Mouse (Mus musculus) inflammation-experienced regulatory T-cells (primary cell): Measurements from ENCODE around the gene Zfp646. TPM values are rescaled to one million over a fixed set of nuclear protein-coding genes. Genes with fewer than 3 reads are reported as not detected.

Experiments used
- polyA plus RNA-seq, 2 experiments: library from polyadenylated mRNA; unstranded; fragments of 100-300 nt; shearing (Covaris generic); gene quantifications; one replicate each; pipeline ENCODE4 v1.2.1; 2017

The Zfp646 gene
- polyA plus RNA-seq: 10 to 100 TPM; 43.6 to 44.7 TPM

DNA sequence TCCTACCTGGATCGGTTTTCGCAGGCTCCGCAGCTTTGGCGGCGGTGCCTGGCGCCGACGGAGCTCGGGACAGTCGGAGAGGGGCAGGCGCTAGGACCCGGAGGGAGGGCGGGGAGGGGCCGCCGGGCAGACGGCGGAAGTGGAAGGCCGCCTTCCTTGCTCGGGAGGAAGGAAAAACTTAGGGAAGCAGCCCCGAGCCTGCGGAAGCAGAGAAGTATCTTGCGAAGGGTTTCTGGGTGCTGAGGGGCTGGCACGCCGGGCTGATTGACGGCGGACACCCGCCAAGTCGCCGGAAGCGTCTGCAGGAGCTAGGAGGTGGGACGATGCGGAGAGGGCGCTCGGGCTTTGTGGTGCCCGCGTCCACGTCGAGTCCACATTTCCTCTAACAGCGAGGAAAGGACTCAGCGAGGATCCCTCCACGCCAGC is at the start of gene Zfp646:
Gene Zfp646 (plus strand): TSS at position 181 of the 426 bp plus-strand sequence.

DNA sequence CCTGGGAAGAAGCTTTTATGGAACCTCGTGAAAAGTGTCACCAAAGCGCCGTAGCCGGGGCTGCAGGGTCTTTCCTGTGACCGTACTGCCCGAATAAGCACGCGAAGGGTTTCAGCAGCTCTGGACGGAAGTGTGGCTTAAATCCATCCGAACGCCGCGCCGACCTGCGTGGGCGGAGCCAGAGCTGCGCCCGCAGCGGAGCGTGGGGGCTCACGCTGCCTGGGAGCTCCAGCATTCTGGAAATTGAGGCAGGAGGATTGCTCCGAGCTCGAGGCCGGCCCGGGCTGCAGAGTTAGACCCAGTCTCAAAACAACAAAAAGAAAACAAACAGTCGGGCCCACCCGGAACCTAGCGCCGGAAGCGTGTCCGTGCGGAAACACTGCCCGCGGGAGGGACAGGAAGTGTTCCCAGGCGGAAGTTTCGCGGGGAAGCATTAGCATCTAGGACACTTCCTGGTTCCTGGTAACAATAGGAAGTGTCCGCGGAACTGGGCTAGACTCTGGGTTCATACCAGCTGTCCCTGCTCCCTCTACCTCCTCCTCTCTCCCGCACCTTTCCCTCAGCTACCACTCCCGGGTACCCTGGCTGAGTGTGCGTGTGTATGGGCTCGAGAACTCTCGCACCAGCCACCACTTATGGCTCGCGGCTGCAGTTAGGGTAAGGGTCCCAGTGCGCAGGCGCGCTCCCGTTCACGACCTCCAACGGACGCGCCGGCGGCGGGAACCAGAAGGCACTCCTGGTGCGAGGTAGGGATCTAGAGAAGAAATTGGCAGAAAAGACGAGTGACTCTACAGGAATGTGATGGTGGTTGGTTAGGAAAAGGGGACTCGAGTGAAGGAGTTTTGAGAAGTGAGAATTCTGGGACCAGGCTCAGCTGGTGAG is 687 bp downstream of the Zfp646 start, which contains the start of gene Zfp668:
Gene Zfp668 (minus strand): TSS at position 362 of the 882 bp plus-strand sequence.

GRCm38 (mm10) chr7:127890798-127891197 is 14.8 kb downstream of the Zfp646 start, which contains the start of gene Prss53:
Gene Prss53, minus strand, starts transcription at chr7:127890970.

GRCm38 (mm10) chr7:127895442-127895841 is 19.4 kb downstream of the Zfp646 start, which contains the start of the genes Gm21974 and Vkorc1:
Gene Gm21974, minus strand, starts transcription at chr7:127895454.
Gene Vkorc1, minus strand, starts transcription at chr7:127895617.

DNA sequence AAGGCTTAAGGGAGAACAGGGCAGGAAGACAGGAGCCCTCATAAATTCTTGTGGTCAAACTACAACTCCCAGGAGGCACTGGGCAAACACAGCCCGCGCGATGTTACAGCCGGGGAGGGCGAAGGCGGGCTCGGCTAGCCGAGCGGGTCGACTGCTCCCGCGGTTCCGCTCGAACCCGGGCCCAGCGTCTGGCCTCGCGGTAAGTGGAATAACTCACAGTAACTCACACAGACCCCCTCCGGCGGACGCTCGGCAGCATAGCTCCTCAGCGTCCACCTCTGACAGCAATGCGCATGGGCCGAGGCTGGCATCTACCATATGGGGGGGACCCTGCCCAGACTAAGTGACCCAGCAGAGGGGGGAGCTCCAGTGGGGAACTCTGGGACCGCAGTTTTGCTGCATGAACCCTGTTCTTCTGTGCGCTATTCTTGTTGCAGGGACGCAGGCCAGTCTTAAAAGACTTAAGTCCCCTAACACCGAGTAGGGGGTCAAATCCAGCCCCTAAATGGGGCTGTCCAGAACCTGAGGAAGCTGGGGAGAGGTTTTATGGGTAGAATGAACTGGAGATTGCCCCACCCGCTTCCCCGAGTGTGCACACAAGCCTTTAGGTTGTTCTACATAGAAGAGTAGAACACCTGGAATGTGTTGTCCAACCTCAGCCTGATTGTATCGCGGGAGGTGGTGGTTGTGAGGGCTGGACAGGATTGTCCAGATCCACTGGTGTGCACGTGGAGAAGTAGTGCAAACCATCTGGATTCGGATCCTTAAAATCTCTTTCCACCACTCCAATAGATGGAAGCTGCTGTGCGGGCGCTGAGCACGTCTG is 28.2 kb downstream of the Zfp646 start, which contains the start of gene Bckdk:
Gene Bckdk (plus strand): TSS at position 112 of the 826 bp plus-strand sequence.

GRCm38 (mm10) chr7:127912190-127912871 is 36.3 kb downstream of the Zfp646 start, which contains the start of gene Kat8:
Gene Kat8, plus strand, starts transcription at chr7:127912516.

GRCm38 (mm10) chr7:127929923-127930322 is 53.9 kb downstream of the Zfp646 start, which contains the start of gene Prss8:
Gene Prss8, minus strand, starts transcription at chr7:127930104.

Other genes starting within 250 kb of the Zfp646 start
- gene Bcl7c, start 167.3 kb upstream of the Zfp646 start, polyA plus RNA-seq: 10 to 100 TPM; 79.5 to 92.8 TPM
- under 1 TPM in 1 of 2 experiments, not detected in 1; 0.19 TPM for gene Ctf1, start 163.5 kb upstream of the Zfp646 start, polyA plus RNA-seq
- gene Ctf2, start 144.1 kb upstream of the Zfp646 start, polyA plus RNA-seq: under 1 TPM in 1 of 2 experiments, not detected in 1; 0.21 TPM
- 1 to 10 TPM in 1 of 2 experiments, under 1 TPM in 1; 0.80 to 1.0 TPM for gene Fbxl19, start 131.7 kb upstream of the Zfp646 start, polyA plus RNA-seq
- 10 to 100 TPM; 20.0 to 30.8 TPM for gene Orai3, start 106.4 kb upstream of the Zfp646 start, polyA plus RNA-seq
- 1 to 10 TPM; 3.8 to 6.5 TPM for gene Setd1a, start 99.6 kb upstream of the Zfp646 start, polyA plus RNA-seq
- gene Gm49388, start 90.6 kb upstream of the Zfp646 start, polyA plus RNA-seq: not detected
- 1 to 10 TPM; 1.6 to 6.7 TPM for gene Hsd3b7, start 75.6 kb upstream of the Zfp646 start, polyA plus RNA-seq
- 100 to 1,000 TPM; 147 to 189 TPM for gene Stx4a, start 51.9 kb upstream of the Zfp646 start, polyA plus RNA-seq
- gene Stx1b, start 51.7 kb upstream of the Zfp646 start, polyA plus RNA-seq: under 1 TPM; 0.51 to 0.56 TPM
- gene Zfp668, start 607 bp downstream of the Zfp646 start, polyA plus RNA-seq: 10 to 100 TPM; 13.1 to 20.9 TPM
- gene Prss53, start 14.7 kb downstream of the Zfp646 start, polyA plus RNA-seq: 1 to 10 TPM; 1.1 to 2.5 TPM
- not detected for gene Gm21974, start 19.2 kb downstream of the Zfp646 start, polyA plus RNA-seq
- 10 to 100 TPM; 43.9 to 54.4 TPM for gene Vkorc1, start 19.4 kb downstream of the Zfp646 start, polyA plus RNA-seq
- 10 to 100 TPM; 50.0 to 58.9 TPM for gene Bckdk, start 27.9 kb downstream of the Zfp646 start, polyA plus RNA-seq
- gene Kat8, start 36.3 kb downstream of the Zfp646 start, polyA plus RNA-seq: 10 to 100 TPM; 37.9 to 46.2 TPM
- 1 to 10 TPM in 1 of 2 experiments, under 1 TPM in 1; 0.76 to 1.9 TPM for gene Prss8, start 53.9 kb downstream of the Zfp646 start, polyA plus RNA-seq
- 1 to 10 TPM; 2.9 to 3.4 TPM for gene Prss36, start 70.5 kb downstream of the Zfp646 start, polyA plus RNA-seq
- 100 to 1,000 TPM; 120 to 128 TPM for gene Fus, start 91.2 kb downstream of the Zfp646 start, polyA plus RNA-seq
- gene Pycard, start 117.6 kb downstream of the Zfp646 start, polyA plus RNA-seq: 100 to 1,000 TPM; 256 to 301 TPM
- gene Trim72, start 127.7 kb downstream of the Zfp646 start, polyA plus RNA-seq: not detected
- gene Itgam, start 186.4 kb downstream of the Zfp646 start, polyA plus RNA-seq: under 1 TPM; 0.22 to 0.40 TPM
- 1 to 10 TPM in 1 of 2 experiments, under 1 TPM in 1; 0.37 to 1.4 TPM for gene Gm49368, start 186.5 kb downstream of the Zfp646 start, polyA plus RNA-seq